Mouse (Mus musculus): ENCODE measurements around the gene Wls. TPM values are rescaled to one million over a fixed set of nuclear protein-coding genes. Genes with fewer than 3 reads are reported as not detected.

Gene Wls
- total RNA-seq, 2 experiments from 2014 or later, result 29.2 to 31.6 TPM

- intact Hi-C loops (cut with DNase I), result no loop called here
- peak in 1 of 2 experiments; percentile 26 for DNase-seq (ENCODE audit: extremely low spot score in 1 of 2, low spot score in 2 of 2)
Measured at GRCm38 (mm10) chr3:159891057-159891752, 51.7 kb downstream of the Wls start.

DNA sequence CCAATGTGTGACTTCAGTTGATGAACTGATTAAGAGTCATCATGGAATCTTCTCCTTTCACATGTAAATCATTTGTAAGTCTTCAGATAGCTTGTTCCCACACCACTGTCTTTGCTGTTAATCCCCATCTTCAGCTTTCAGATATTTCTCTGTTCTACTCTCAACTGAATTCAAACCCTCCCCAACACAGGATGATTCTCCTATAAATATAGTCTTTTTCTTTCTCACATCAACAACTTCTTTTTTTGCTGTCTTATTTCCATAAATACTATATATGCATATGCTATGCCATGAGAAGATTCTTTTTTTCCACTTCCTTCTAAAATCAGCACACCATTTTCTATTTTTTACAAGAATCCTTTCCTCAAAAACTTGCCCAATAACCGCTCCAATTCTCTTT is 67.9 kb downstream of the Wls start:
- DNase-seq (ENCODE audit: extremely low spot score in 1 of 2, low spot score in 2 of 2), result no peak
- intact Hi-C loops (cut with DNase I), result no loop called here

DNA sequence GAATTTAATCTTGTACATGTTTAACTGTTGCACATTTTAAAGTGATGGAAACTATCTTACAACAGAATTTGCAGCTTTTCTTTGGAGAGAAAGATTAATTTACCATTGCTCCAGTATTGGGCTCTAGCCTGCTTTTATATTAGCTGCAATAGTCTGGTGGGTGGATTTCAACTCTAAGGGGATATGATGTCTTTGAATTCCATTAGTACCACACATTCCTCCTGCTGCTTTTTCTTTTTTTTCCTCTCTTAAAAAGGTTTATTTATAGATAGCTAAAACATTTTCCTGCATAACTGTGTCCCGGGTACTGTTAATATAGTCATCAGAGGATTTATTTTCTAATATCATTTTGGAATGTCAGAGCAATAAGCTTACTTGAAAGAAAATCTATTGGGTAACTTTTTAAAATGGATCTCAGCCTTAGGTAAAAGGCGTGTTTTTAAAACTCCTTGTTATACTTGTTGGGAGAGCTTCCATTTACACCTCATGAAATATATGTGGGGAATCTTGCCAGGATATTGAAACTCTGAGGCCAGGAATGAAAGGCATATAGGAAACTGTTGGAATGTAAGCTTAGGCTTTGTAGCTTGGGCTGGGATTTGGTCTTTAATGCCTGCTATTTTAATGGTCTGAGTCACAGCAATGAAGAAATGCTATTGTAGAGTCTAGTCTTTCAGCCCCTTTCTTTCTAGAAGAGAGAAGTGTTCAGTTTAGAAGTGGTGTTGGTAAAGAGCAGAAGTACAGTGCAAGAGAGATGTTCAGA is 78.0 kb downstream of the Wls start:
- intact Hi-C loops (cut with DNase I), result no loop called here

More for the DNA sequence above, 78.0 kb downstream of the Wls start:
- no peak for DNase-seq (ENCODE audit: extremely low spot score in 1 of 2, low spot score in 2 of 2)

Other genes starting within 250 kb of the Wls start
- not detected for gene Rpe65, start 240.5 kb upstream of the Wls start, total RNA-seq (2021)

Measured in left cerebral cortex, postnatal 10 days (tissue).